Mouse (Mus musculus): Measurements from ENCODE around the gene Gpr39.

The Gpr39 gene

DNA sequence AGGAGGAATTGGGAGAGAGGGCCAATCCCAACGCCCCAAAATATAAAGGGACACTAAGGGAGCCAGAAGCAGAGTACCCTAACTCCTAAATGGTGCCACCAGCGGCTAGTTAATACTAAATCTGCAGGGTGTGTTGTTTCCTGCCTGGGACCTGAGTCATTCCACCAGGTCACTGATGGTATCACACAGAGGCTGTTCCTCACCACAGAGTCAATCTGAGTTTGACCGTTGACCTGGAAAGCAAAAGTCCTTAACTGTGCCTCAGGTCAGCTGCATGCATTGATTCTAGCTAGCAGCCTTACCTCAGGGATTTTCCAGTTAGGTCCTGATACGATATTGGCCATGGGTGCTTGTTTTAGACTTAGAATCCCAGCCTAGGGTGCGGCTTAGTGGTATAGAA is 17.5 kb downstream of the Gpr39 start:
- DNase-seq (ENCODE audit: low spot score): no peak

GRCm38 (mm10) chr1:125701101-125701590 is 24.4 kb downstream of the Gpr39 start:
- DNase-seq (ENCODE audit: low spot score): no peak

GRCm38 (mm10) chr1:125701773-125702172 is 25.0 kb downstream of the Gpr39 start:
- no peak for DNase-seq (ENCODE audit: low spot score)

DNA sequence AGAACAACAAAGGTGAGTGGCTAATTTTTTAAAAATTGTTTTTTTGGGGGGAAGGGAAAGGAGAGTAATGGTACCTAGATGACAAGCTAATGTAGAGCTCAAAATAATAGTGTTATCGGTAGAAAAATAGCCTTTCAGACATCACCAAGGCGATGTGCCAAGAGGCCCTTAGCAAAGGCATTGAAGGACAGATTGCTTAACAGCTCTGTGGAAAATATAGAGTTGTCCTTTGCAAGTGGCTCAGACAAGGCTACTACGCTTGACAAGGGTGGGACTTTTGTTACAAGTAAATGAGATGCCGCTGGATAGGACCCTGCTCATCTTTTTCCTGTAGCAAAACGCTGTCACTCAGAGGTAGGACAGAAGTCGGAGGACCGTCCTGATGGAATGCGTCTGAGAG is 25.5 kb downstream of the Gpr39 start:
- peak; percentile 50 for DNase-seq (ENCODE audit: low spot score)

DNA sequence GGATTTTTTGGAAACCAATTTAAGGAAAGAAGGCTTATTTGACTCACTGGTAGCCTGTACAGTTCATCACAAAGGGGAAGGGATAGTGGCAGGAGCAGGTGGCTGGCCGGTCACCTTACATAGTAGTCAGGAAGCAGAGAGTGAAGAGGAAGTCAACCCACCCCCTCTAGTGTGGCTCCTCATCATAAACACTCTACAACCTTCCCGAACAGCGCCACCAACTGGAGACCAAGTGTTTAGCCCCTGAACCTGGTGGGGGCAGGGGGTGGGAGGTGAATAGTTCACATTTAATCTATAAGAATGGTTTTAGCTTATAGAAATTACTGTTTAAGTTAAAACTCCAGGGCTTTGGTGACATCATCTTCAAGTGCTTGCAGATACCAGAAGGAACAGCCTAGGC is 28.6 kb downstream of the Gpr39 start:
- no peak for DNase-seq (ENCODE audit: low spot score)

- DNase-seq (ENCODE audit: low spot score): no peak
These were observed 38.5 kb downstream of the Gpr39 start for GRCm38 (mm10) chr1:125715286-125715685.

GRCm38 (mm10) chr1:125716241-125716640 is 39.4 kb downstream of the Gpr39 start:
- DNase-seq (ENCODE audit: low spot score): no peak

- DNase-seq (ENCODE audit: low spot score): no peak
These were observed 41.1 kb downstream of the Gpr39 start for GRCm38 (mm10) chr1:125717906-125718305.

DNA sequence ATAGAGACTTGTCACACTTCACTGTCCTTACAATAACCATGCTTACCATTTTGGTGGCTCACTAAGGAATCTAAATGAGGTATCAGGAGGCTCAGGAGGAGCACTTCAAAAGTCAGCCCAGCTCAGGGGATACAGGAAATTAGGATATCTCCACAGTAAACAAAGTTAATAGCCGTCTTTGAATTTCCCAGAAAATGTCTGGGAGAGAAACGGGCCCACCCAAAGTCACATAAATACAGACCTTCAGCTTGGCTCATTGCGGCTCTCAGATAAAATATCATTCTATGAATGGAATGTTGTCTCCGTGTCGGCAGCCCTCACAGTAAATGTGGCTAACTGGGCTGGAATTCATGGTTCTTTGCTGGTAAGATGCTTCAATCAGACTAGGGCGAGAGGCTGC is 42.3 kb downstream of the Gpr39 start:
- no peak for DNase-seq (ENCODE audit: low spot score)

GRCm38 (mm10) chr1:125721104-125721758 is 44.4 kb downstream of the Gpr39 start:
- no peak for DNase-seq (ENCODE audit: low spot score)

GRCm38 (mm10) chr1:125724304-125724703 is 47.5 kb downstream of the Gpr39 start:
- DNase-seq (ENCODE audit: low spot score): no peak

GRCm38 (mm10) chr1:125729025-125729565 is 52.3 kb downstream of the Gpr39 start:
- no peak for DNase-seq (ENCODE audit: low spot score)

- DNase-seq (ENCODE audit: low spot score): no peak
These were observed 53.1 kb downstream of the Gpr39 start for GRCm38 (mm10) chr1:125729731-125730536.

- no peak for DNase-seq (ENCODE audit: low spot score)
These were observed 53.7 kb downstream of the Gpr39 start for GRCm38 (mm10) chr1:125730537-125730880.

DNA sequence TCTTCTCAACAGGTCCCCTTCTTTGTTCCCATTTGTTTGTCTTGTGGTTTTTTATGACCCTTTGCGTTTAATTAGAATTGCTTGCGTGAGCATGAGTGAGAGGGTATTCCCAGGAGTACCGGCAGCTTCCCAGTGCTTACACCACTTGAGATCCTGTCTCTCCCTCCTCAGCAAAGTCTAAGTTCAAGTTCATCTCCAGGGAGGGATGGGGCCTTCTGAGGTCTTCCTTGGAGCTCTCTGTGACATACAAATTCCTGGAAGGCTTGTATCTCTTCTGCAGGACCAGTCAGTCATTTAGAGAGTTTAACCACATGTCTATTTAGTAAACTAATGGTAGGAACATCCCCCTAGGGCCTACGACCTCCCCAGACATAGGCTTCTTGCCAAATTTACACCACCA is 55.1 kb downstream of the Gpr39 start:
- no peak for DNase-seq (ENCODE audit: low spot score)

DNA sequence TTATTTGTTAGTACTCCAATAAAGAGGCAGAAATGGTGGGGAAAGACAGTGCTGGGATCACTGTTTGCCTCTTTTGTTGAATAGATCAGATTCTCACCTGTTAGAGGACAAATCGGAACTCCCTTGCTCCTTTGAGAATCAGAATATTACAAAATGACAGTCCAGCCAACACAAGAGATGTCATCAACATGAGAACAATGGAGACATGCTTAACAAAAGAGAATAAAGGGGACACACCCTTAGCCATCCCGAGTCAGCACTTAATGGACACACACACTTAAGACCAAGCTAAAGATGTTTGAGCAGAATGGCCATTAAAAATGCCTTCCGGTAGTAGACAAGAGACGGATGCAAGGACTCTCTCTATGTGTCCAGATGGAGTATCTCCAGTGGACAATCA is 68.0 kb downstream of the Gpr39 start:
- DNase-seq (ENCODE audit: low spot score): no peak

- no peak for DNase-seq (ENCODE audit: low spot score)
These were observed 78.7 kb downstream of the Gpr39 start for GRCm38 (mm10) chr1:125755335-125755996.

GRCm38 (mm10) chr1:125759972-125760695 is 83.3 kb downstream of the Gpr39 start:
- peak; percentile 20 for DNase-seq (ENCODE audit: low spot score)

- DNase-seq (ENCODE audit: low spot score): no peak
These were observed 83.9 kb downstream of the Gpr39 start for GRCm38 (mm10) chr1:125760696-125761025.

DNA sequence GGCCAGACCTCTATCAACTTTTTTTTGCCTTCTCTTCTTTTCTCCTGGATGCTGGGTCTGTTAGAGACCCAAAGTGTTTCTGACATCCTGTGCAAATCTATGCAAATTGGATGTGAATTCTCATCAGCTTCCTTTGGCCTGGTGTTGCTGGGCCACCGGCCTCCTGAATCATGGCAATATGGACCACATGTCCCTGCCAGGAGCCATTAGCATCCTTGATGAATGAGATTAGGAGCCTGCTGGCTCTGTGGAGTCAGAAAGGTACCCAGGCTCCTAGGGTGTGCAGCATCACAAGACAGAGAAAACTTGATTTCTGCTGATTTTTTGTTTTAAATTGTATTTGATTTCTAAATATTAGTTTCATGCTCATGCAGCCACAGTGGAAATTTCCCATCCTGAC is 85.3 kb downstream of the Gpr39 start:
- DNase-seq (ENCODE audit: low spot score): no peak

- DNase-seq (ENCODE audit: low spot score): peak; percentile 3
These were observed 113.0 kb downstream of the Gpr39 start for GRCm38 (mm10) chr1:125789804-125790203.

DNA sequence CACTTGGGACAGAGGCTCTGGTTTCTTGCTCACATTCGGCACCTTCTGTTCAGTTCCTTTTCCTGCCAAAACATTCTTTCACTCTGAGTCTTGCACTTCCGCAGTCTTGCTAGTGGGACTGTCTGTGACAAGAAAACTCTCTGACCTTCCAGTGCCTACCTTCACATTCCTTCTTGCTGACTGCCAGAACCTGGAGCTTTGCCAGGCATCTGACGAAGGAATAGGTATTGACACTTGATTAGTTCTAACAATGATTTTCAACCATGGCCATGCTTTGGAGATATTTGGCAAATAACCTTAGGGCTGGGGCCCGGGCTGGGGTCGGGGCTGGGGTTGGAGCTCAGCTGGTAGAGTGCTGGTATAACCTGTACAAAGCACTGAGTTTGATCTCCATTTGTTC is 123.7 kb downstream of the Gpr39 start:
- DNase-seq (ENCODE audit: low spot score): no peak

Data from ovary, adult 18-20 months (tissue).